Mouse (Mus musculus) small intestine, adult 2 months (tissue): ENCODE results near the gene Cep170. TPM values are rescaled to one million over a fixed set of nuclear protein-coding genes. Genes with fewer than 3 reads are reported as not detected.
A peak's percentile ranks its signal among the peaks of the same experiment; 100 is the strongest.

Source experiments
- H3K27ac ChIP-seq: fragments of 200-500 bp; 2 replicates; pipeline ENCODE4 v1.5.1; 2012; ENCODE audit warnings: low read depth, low read length, control low read depth, inconsistent platforms; ENCODE audit not compliant: insufficient read depth
- H3K27me3 ChIP-seq: fragments of 200-500 bp; 2 replicates; pipeline ENCODE4 v1.6.1; 2012; ENCODE audit warnings: mild to moderate bottlenecking, moderate library complexity, low read length, inconsistent platforms; ENCODE audit not compliant: control insufficient read depth, insufficient read depth
- H3K36me3 ChIP-seq: fragments of 200-500 bp; 2 replicates; pipeline ENCODE4 v1.6.1; 2012; ENCODE audit warnings: mild to moderate bottlenecking, low read length, control low read depth, inconsistent platforms; ENCODE audit not compliant: control insufficient read depth, insufficient read depth
- H3K4me1 ChIP-seq: fragments of 200-500 bp; 2 replicates; pipeline ENCODE4 v1.6.1; 2012; ENCODE audit warnings: low read length, inconsistent platforms, mixed read lengths; ENCODE audit not compliant: control insufficient read depth, insufficient read depth, insufficient read length
- H3K4me3 ChIP-seq: fragments of 200-500 bp; 2 replicates; pipeline ENCODE4 v1.5.1; 2012; ENCODE audit warnings: low read depth, mild to moderate bottlenecking, control low read depth, inconsistent platforms, low read length, moderate library complexity
- CTCF ChIP-seq: fragments of 200-500 bp; IDR thresholded peaks from 2 replicates; pipeline ENCODE4 v1.5.1; 2012; ENCODE audit warnings: low read depth, mild to moderate bottlenecking, control low read depth, inconsistent platforms, low read length, moderate library complexity, mixed read lengths; ENCODE audit not compliant: insufficient replicate concordance, insufficient read length; ENCODE audit errors: extremely low read depth
- POLR2A ChIP-seq: fragments of 200-500 bp; IDR thresholded peaks from 2 replicates; pipeline ENCODE4 v1.6.1; 2012; ENCODE audit warnings: low read depth, mild to moderate bottlenecking, control low read depth, inconsistent platforms, low read length, moderate library complexity
- WGBS: fragments of 180-500 bp; shearing (Covaris S2); methylation state at CpG from one replicate; pipeline ENCODE4 v1.1.7; 2018; 5-methylcytosine and 5-hydroxymethylcytosine counted together
- polyA plus RNA-seq: library from polyadenylated mRNA; depleted of rRNA; stranded (reverse); fragments of >200 nt; gene quantifications from 2 replicates; pipeline ENCODE4 v1.2.3, GENCODE M21; 2012

Gene Cep170
- polyA plus RNA-seq, 1 experiment: 0.66 TPM

- H3K27me3 ChIP-seq: no peaks in the 10 kb centered on the region
- 80% methylated on average over 2 of the region's 2 CpGs for WGBS
- no peak for TF ChIP-seq POLR2A
- no peak for TF ChIP-seq CTCF
Measured at GRCm38 (mm10) chr1:176832071-176832470, 18.2 kb upstream of the Cep170 start.

GRCm38 (mm10) chr1:176828666-176829065 is 14.8 kb upstream of the Cep170 start:
- H3K27ac ChIP-seq: no peak overlapping the region
- 93% methylated on average over 12 of the region's 12 CpGs for WGBS
- H3K36me3 ChIP-seq: peaks cover 6% of the 10 kb centered on the region; the same call in 1 of the 2 replicates
- 0 out of 2 replicates have a peak, but pooled peaks cover 2% of the 10 kb centered on the region for H3K4me1 ChIP-seq
- TF ChIP-seq CTCF (no peak), POLR2A (no peak)
- no peak overlapping the region for H3K4me3 ChIP-seq
- H3K27me3 ChIP-seq: no peaks in the 10 kb centered on the region

More at GRCm38 (mm10) chr1:176832071-176832470, 18.2 kb upstream of the Cep170 start:
- Histone ChIP-seq H3K36me3 (peaks cover 6% of the 10 kb centered on the region; the same call in 1 of the 2 replicates), H3K27ac (no peak overlapping the region), H3K4me1 (peaks cover 5% of the 10 kb centered on the region), H3K4me3 (no peak overlapping the region)

GRCm38 (mm10) chr1:176827945-176828485 is 14.1 kb upstream of the Cep170 start:
- Histone ChIP-seq H3K4me1 (0 out of 2 replicates have a peak, but pooled peaks cover 2% of the 10 kb centered on the region), H3K27me3 (no peaks in the 10 kb centered on the region), H3K36me3 (peaks cover 6% of the 10 kb centered on the region; the same call in 1 of the 2 replicates), H3K27ac (0 out of 2 replicates have a peak overlapping the region, but pooled peaks have one; percentile 18), H3K4me3 (no peak overlapping the region)
- TF ChIP-seq CTCF: no peak
- WGBS: 69% methylated on average over 5 of the region's 5 CpGs

DNA sequence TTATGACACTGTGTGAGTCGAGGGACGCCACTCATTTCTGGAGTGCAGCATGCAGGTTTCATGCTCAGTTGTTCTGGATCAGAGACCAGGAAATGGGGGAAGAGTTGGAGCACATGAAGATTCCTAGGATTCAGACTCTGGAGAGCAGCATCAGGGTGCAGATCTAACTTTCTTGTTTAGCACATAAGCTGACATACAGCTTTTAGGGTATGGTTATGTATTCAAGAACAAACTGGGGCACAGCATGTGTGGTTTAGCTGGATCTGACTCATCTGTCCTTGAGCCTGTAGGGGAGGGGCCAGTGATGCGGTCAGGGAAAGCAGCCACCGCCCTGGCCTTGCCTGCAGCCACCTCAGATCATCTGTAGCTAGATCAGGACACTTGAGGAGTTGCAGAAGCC is 13.5 kb upstream of the Cep170 start:
- WGBS: 64% methylated on average over 4 of the region's 4 CpGs
- Histone ChIP-seq H3K27me3 (no peaks in the 10 kb centered on the region), H3K27ac (0 out of 2 replicates have a peak overlapping the region, but pooled peaks have one; percentile 18)

DNA sequence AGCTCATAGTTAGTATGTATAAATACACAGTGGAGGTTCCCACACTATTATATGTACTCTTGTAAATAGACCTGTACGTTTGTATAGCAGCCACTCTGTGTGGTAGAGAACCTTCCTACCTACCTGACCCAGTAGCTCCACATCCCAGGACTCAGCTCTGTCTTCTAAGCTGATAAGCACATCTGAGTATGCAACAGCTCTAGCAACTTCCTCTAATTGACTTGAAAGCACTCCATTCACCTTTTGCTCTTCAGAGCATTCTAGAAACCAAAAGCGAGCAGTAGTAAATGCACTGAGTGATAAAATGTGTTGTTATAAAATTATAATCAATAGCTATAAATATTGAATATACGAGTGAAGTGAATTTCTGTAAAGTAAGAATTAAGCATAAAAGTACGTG is 13.1 kb upstream of the Cep170 start:
- Histone ChIP-seq H3K36me3 (peaks cover 6% of the 10 kb centered on the region; the same call in 1 of the 2 replicates), H3K27ac (no peak overlapping the region), H3K4me3 (no peak overlapping the region), H3K27me3 (no peaks in the 10 kb centered on the region), H3K4me1 (0 out of 2 replicates have a peak, but pooled peaks cover 2% of the 10 kb centered on the region)
- TF ChIP-seq CTCF (no peak), POLR2A (no peak)
- 73% methylated on average over 4 of the region's 4 CpGs for WGBS

More for the DNA sequence above, 13.5 kb upstream of the Cep170 start:
- Histone ChIP-seq H3K36me3 (peaks cover 6% of the 10 kb centered on the region; the same call in 1 of the 2 replicates), H3K4me1 (0 out of 2 replicates have a peak, but pooled peaks cover 2% of the 10 kb centered on the region), H3K4me3 (no peak overlapping the region)
- TF ChIP-seq CTCF: no peak
- no peak for TF ChIP-seq POLR2A

GRCm38 (mm10) chr1:176826186-176826585 is 12.3 kb upstream of the Cep170 start:
- WGBS: 78% methylated on average over 11 of the region's 11 CpGs
- Histone ChIP-seq H3K27ac (no peak overlapping the region), H3K27me3 (no peaks in the 10 kb centered on the region), H3K4me1 (0 out of 2 replicates have a peak, but pooled peaks cover 2% of the 10 kb centered on the region), H3K36me3 (0 out of 2 replicates have a peak, but pooled peaks cover 2% of the 10 kb centered on the region), H3K4me3 (no peak overlapping the region)
- no peak for TF ChIP-seq POLR2A
- no peak for TF ChIP-seq CTCF

GRCm38 (mm10) chr1:176825084-176825483 is 11.2 kb upstream of the Cep170 start:
- Histone ChIP-seq H3K27me3 (no peaks in the 10 kb centered on the region), H3K4me3 (no peak overlapping the region), H3K27ac (no peak overlapping the region), H3K36me3 (0 out of 2 replicates have a peak, but pooled peaks cover 2% of the 10 kb centered on the region), H3K4me1 (0 out of 2 replicates have a peak, but pooled peaks cover 2% of the 10 kb centered on the region)
- TF ChIP-seq POLR2A (no peak), CTCF (no peak)
- 96% methylated on average over 4 of the region's 4 CpGs for whole genome bisulfite sequencing

GRCm38 (mm10) chr1:176824611-176825010 is 10.7 kb upstream of the Cep170 start:
- H3K4me1 ChIP-seq: 0 out of 2 replicates have a peak, but pooled peaks cover 2% of the 10 kb centered on the region
- no peaks in the 10 kb centered on the region for H3K27me3 ChIP-seq
- no peak overlapping the region for H3K27ac ChIP-seq
- 81% methylated on average over 6 of the region's 6 CpGs for WGBS
- H3K4me3 ChIP-seq: no peak overlapping the region
- no peaks in the 10 kb centered on the region for H3K36me3 ChIP-seq
- TF ChIP-seq CTCF (no peak), POLR2A (no peak)
